Comparison of ENCODE assay signal across 5 mouse cellular contexts in genomic region chr8:121842064-121842955, GRCm38 (mm10).
"Had no signal": no experiment of that assay in that cellular context is flagged by ENCODE, and none has a peak within 500 bp of the region (broad histone marks: within the 10 kb centered on the region; RNA-seq: fewer than 3 reads in every experiment).

No protein-coding gene starts in this region.

- H3K27ac ChIP-seq: limb, embryonic 13.5 days; liver, embryonic 14.5 days; midbrain, embryonic 12.5 days; neural tube, embryonic 13.5 days had no signal

- H3K4me2 ChIP-seq: limb, embryonic 13.5 days; midbrain, embryonic 12.5 days; neural tube, embryonic 13.5 days had no signal

- H3K4me1 ChIP-seq: limb, embryonic 13.5 days; neural tube, embryonic 13.5 days had no signal

- H3K4me3 ChIP-seq: limb, embryonic 13.5 days; midbrain, embryonic 12.5 days; neural tube, embryonic 13.5 days had no signal

- H3K9ac ChIP-seq: limb, embryonic 13.5 days; liver, embryonic 14.5 days; midbrain, embryonic 12.5 days; neural tube, embryonic 13.5 days had no signal

- DNase-seq: lung, adult 18-20 months had no signal

- H3K9me3 ChIP-seq: limb, embryonic 13.5 days; midbrain, embryonic 12.5 days; neural tube, embryonic 13.5 days had no signal

- H3K27me3 ChIP-seq: limb, embryonic 13.5 days; midbrain, embryonic 12.5 days; neural tube, embryonic 13.5 days had no signal

- H3K36me3 ChIP-seq: limb, embryonic 13.5 days; neural tube, embryonic 13.5 days had no signal
